In the genomic region with DNA sequence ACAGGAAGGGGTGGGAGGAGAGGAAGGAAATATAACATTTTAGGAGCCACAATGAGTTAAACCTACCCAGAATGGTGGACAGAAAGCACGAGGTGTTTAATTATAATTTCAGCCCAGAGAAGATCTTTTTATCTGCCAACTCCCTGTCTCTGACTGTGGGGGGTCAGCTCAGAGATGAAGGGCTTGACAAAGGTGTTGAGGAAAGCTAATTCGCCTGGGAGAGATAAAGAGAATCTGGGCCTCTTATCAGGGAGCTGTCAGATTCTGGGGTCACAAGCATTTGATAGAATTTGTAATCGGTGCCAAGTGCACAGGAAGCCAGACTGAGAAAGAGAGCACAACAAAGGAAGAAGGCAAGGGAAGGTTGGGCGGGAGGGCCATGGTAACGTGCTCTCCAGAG, we compare ENCODE assay signal across 24 mouse cellular contexts.
DNase-seq lines count a peak whose midpoint lies in the region; ATAC-seq and TF ChIP-seq lines count a peak whose summit lies in the region.
"Had no signal": no experiment of that assay in that cellular context is flagged by ENCODE, and none has a peak within 500 bp of the region (broad histone marks: within the 10 kb centered on the region; RNA-seq: fewer than 3 reads in every experiment).

No protein-coding gene starts in this region.

- H3K9me3 ChIP-seq in heart, embryonic 10.5 days, result no peaks in the 10 kb centered on the region
- no peaks in the 10 kb centered on the region for H3K9me3 ChIP-seq in liver, postnatal 0 days (ENCODE audit: low read length)
- no peaks in the 10 kb centered on the region for H3K9me3 ChIP-seq in MEL (replicated peaks; ENCODE audit: insufficient read depth, low read length)
- H3K9me3 ChIP-seq: embryonic facial prominence, embryonic 10.5 days; embryonic facial prominence, embryonic 12.5 days; forebrain, embryonic 13.5 days; forebrain, embryonic 15.5 days; G1E had no signal

- no peak overlapping the region for H3K4me3 ChIP-seq in heart, embryonic 10.5 days
- no peak overlapping the region for H3K4me3 ChIP-seq in liver, postnatal 0 days (ENCODE audit: low read depth, low read length)
- no peak overlapping the region for H3K4me3 ChIP-seq in MEL (ENCODE audit: control insufficient read depth in 1 of 2, insufficient read depth in 1 of 2, low read depth in 2 of 2, low read length in 2 of 2)
- H3K4me3 ChIP-seq in thymus, adult 2 months (ENCODE audit: control insufficient read depth, insufficient read depth, low read length), result no peak overlapping the region
- H3K4me3 ChIP-seq: embryonic facial prominence, embryonic 10.5 days; embryonic facial prominence, embryonic 12.5 days; forebrain, embryonic 13.5 days; forebrain, embryonic 15.5 days had no signal

- H3K79me2 ChIP-seq in MEL (ENCODE audit: control insufficient read depth, insufficient read depth, low read length, poor library complexity), result no peaks in the 10 kb centered on the region

- H3K36me3 ChIP-seq in heart, embryonic 10.5 days, result peaks cover 5% of the 10 kb centered on the region; the same call in 1 of the 2 replicates
- peaks cover 7% of the 10 kb centered on the region for H3K36me3 ChIP-seq in liver, postnatal 0 days (replicated peaks; ENCODE audit: insufficient read depth, low read length)
- peaks cover 0 to 9% of the 10 kb centered on the region in 2 experiments; a peak in 2 of 4 replicates for H3K36me3 ChIP-seq in MEL (ENCODE audit: control insufficient read depth in 1 of 2, insufficient read depth in 2 of 2, low read length in 2 of 2)
- no peaks in the 10 kb centered on the region for H3K36me3 ChIP-seq in thymus, adult 2 months (ENCODE audit: control insufficient read depth, insufficient read depth, low read length)
- H3K36me3 ChIP-seq: G1E had no signal

- TF ChIP-seq CTCF in liver, postnatal 0 days (IDR thresholded peaks at IDR 0.05; ENCODE audit: low read depth), result no peak
- TF ChIP-seq CTCF in MEL (IDR thresholded peaks at IDR 0.05 in 2 of 3, conservative IDR thresholded peaks at IDR 0.05 in 1 of 3; ENCODE audit: control insufficient read depth in 1 of 3, insufficient read depth in 1 of 3, low read depth in 2 of 3, low read length in 3 of 3, poor library complexity in 1 of 3, severe bottlenecking in 1 of 3), result no peak
- TF ChIP-seq CTCF in thymus, adult 2 months (IDR thresholded peaks at IDR 0.05; ENCODE audit: borderline replicate concordance, control insufficient read depth, extremely low read depth, insufficient read depth, low read length, poor library complexity), result no peak

- no peak overlapping the region for H3K27ac ChIP-seq in heart, embryonic 10.5 days
- no peak overlapping the region for H3K27ac ChIP-seq in liver, postnatal 0 days (ENCODE audit: low read depth)
- H3K27ac ChIP-seq in MEL (ENCODE audit: control insufficient read depth, low read depth, low read length), result no peak overlapping the region
- H3K27ac ChIP-seq in thymus, adult 2 months (ENCODE audit: control insufficient read depth, insufficient read depth, low read length), result no peak overlapping the region
- H3K27ac ChIP-seq: embryonic facial prominence, embryonic 10.5 days; embryonic facial prominence, embryonic 12.5 days; forebrain, embryonic 13.5 days; forebrain, embryonic 15.5 days had no signal

- TF ChIP-seq POLR2A in MEL (IDR thresholded peaks at IDR 0.05; ENCODE audit: control insufficient read depth in 1 of 2, insufficient read depth in 1 of 2, low read depth in 1 of 2, low read length in 2 of 2, poor library complexity in 1 of 2), result no peak
- no peak for TF ChIP-seq POLR2A in thymus, adult 2 months (IDR thresholded peaks at IDR 0.05; ENCODE audit: control insufficient read depth, extremely low read depth, insufficient read depth, low read length, poor library complexity)

- DNase-seq in heart, adult 11 months, result peak; percentile 61
- no peak for DNase-seq in heart, embryonic 10.5 days (ENCODE audit: low spot score)
- no peak for DNase-seq in liver, postnatal 0 days
- DNase-seq in liver, result no peak
- no peak for DNase-seq in MEL (ENCODE audit: low read depth, low spot score)
- DNase-seq in thymus, adult 2 months, result no peak
- DNase-seq: adrenal gland, adult 8-10 months; adrenal gland, postnatal 14 days; adrenal gland, postnatal 36 days; B cell, adult 2 months; cerebellum, adult 11-12 months; cerebellum, adult 2 months; cerebellum, adult 9-10 months; cerebellum, postnatal 25 days had no signal

- H3K9ac ChIP-seq in liver, postnatal 0 days (replicated peaks), result no peak overlapping the region
- H3K9ac ChIP-seq in MEL (ENCODE audit: control insufficient read depth, low read depth, low read length, poor library complexity, severe bottlenecking), result no peak overlapping the region
- H3K9ac ChIP-seq: embryonic facial prominence, embryonic 12.5 days; forebrain, embryonic 13.5 days; forebrain, embryonic 15.5 days had no signal

- H3K27me3 ChIP-seq in heart, embryonic 10.5 days (ENCODE audit: insufficient read depth, poor library complexity, severe bottlenecking), result no peaks in the 10 kb centered on the region
- H3K27me3 ChIP-seq in liver, postnatal 0 days (ENCODE audit: insufficient read depth, low read length), result no peaks in the 10 kb centered on the region
- no peaks in the 10 kb centered on the region; a peak in 2 of 4 replicates for H3K27me3 ChIP-seq in MEL (ENCODE audit: control insufficient read depth in 1 of 2, insufficient read depth in 2 of 2, low read length in 2 of 2)
- no peaks in the 10 kb centered on the region for H3K27me3 ChIP-seq in thymus, adult 2 months (ENCODE audit: control insufficient read depth, insufficient read depth, low read length)
- H3K27me3 ChIP-seq: CH12.LX; embryonic facial prominence, embryonic 12.5 days; forebrain, embryonic 13.5 days; forebrain, embryonic 15.5 days; Patski had no signal

- 38% methylated on average over 5 of the region's 5 CpGs for WGBS in heart, embryonic 10.5 days
- 41% methylated on average over 5 of the region's 5 CpGs for WGBS in liver, postnatal 0 days (ENCODE audit: insufficient replicate concordance)
- WGBS in thymus, adult 2 months, result 69% methylated on average over 5 of the region's 5 CpGs

- no peak overlapping the region for H3K4me2 ChIP-seq in liver, postnatal 0 days (ENCODE audit: low read depth, low read length)
- H3K4me2 ChIP-seq: embryonic facial prominence, embryonic 12.5 days; forebrain, embryonic 13.5 days; forebrain, embryonic 15.5 days had no signal

- TF ChIP-seq RAD21 in MEL (IDR thresholded peaks at IDR 0.05; ENCODE audit: low read depth, low read length), result no peak

- no peak for ATAC-seq in liver, postnatal 0 days
- peak; percentile 35 for ATAC-seq in megakaryocyte-erythroid progenitor cell, adult 5-6 weeks (replicated peaks; ENCODE audit: low FRiP score, low TSS enrichment, poor library complexity, severe bottlenecking)
- ATAC-seq: activated CD4-positive, CD25-positive, alpha-beta regulatory T cell, adult 4 months; CD4-positive, CD25-positive, alpha-beta regulatory T cell, adult 4 months; forebrain, embryonic 13.5 days; forebrain, embryonic 15.5 days; Patski had no signal

- peak; percentile 25; the same call in 1 of the 2 replicates for TF ChIP-seq EP300 in liver, postnatal 0 days (IDR thresholded peaks at IDR 0.05; ENCODE audit: low read depth)
- TF ChIP-seq EP300 in MEL (IDR thresholded peaks at IDR 0.05; ENCODE audit: low read depth in 1 of 2, low read length in 2 of 2), result no peak

- H3K4me1 ChIP-seq in heart, embryonic 10.5 days, result no peaks in the 10 kb centered on the region
- no peaks in the 10 kb centered on the region for H3K4me1 ChIP-seq in liver, postnatal 0 days (ENCODE audit: insufficient read depth)
- peaks cover 0 to 13% of the 10 kb centered on the region in 2 experiments; a peak in 2 of 4 replicates for H3K4me1 ChIP-seq in MEL (ENCODE audit: control insufficient read depth in 1 of 2, insufficient read depth in 2 of 2, low read length in 2 of 2)
- H3K4me1 ChIP-seq in thymus, adult 2 months (replicated peaks; ENCODE audit: control insufficient read depth, insufficient read depth, low read length), result no peaks in the 10 kb centered on the region
- H3K4me1 ChIP-seq: embryonic facial prominence, embryonic 10.5 days; embryonic facial prominence, embryonic 12.5 days; forebrain, embryonic 13.5 days; forebrain, embryonic 15.5 days had no signal

TF ChIP-seq in MEL, 35 proteins besides CTCF, POLR2A, EP300 and RAD21:
- TF ChIP-seq TCF12 (IDR thresholded peaks at IDR 0.05; ENCODE audit: low read depth, low read length), result 0 out of 2 replicates have a peak, but pooled peaks have one; percentile 10
- TF ChIP-seq SIN3A (IDR thresholded peaks at IDR 0.05; ENCODE audit: low read length), result no peak
- TF ChIP-seq GATA1 (IDR thresholded peaks at IDR 0.05; ENCODE audit: low read depth, low read length), result 0 out of 2 replicates have a peak, but pooled peaks have one; percentile 29
- TF ChIP-seq RCOR1 (IDR thresholded peaks at IDR 0.05; ENCODE audit: low read depth, low read length), result peak; percentile 74
